Mouse (Mus musculus) spleen, adult 18-20 months (tissue): ENCODE results near the gene Grin3a.
A peak's percentile ranks its signal among the peaks of the same experiment; 100 is the strongest.
"Not testable (repeated sequence)": the region's sequence is repeated elsewhere in the genome, so short reads cannot be mapped to it uniquely, and the experiment has no call there.

ENCODE experiments used
- DNase-seq, 2 experiments: peaks; one replicate each; pipeline ENCODE4 v3.0.0; 2022; ENCODE audit warnings: mixed read lengths in 2 of 2

Grin3a gene

GRCm38 (mm10) chr4:49680171-49680875 is 165.2 kb downstream of the Grin3a start:
- DNase-seq, result no peak

- no peak for DNase-seq
These were observed 168.8 kb downstream of the Grin3a start for GRCm38 (mm10) chr4:49676790-49677189.

DNA sequence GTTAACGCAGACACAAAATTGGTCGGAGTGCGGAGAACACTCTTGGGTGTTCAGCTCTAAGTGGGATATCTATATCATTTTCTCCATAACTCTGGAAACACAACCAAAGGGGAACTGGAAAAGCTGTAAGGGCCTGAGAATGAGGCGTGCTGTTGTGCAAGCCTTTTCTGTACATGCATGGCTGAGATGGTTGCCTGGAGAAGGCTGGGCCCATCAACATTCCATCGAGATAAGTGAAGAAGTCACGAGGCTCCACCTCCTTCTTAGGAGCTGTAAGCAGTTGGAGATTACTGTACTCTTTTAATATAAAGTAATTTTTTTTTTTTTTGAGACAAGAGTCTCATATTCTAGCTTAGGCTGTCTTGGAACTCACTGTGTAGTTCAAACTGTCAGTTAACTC is 169.5 kb downstream of the Grin3a start:
- DNase-seq, result no peak

DNA sequence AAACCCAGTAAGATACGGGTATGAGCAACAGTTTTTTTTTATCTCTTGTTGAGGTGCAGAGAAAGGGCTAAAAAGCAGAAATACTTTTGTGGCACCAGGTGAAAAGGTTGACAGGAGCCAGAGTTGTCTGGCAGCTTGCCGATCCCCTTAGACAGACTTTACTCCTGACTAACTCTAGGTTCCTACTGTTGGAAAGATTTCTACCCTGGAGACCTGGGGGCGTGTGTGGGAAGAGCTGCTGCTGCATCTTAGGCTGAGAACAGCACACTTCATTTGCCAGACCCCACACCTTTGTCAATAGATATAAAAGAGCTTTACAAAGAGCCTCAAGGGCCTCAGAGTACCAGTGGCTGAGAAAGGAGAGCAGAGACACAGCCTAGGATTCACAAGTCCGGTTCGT is 180.7 kb downstream of the Grin3a start:
- DNase-seq, result no peak

DNA sequence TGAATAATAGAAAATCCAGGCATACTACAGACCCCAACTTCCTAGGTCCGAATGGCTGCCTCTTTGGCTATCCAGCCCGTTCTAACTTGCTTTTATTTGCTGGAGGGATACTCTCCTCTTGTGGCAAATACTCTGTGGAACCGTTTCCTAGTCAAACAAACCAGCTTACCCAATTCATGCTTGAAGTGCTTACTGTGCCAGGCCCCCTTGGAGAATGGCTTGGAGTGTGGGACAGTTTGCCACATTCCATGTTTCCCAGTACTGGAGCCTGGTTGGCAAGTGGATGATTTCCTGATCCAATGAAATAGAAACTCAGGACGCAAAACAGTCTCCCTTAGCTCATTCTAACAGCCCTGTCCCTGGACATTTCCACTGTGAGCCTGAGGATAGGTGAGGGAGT is 183.3 kb downstream of the Grin3a start:
- DNase-seq, result no peak

DNA sequence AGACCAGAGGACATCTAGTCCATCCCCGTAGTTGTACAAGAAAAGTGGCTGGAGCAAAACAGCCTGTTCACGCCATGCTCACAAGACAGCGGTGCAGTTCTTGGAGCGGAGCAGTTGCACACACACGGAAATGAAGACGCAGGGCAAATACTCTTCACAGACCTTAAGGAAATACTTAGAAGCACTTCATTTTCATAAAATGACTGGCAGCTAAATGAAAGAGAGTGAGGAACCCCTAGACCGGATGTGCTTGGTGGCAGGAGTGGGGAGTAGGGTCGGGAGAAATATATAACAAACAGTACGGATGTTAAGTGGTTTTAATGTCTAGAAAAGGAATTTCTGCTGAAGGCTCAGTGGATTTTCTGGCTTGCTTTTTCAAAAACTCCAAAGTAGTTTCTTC is 183.9 kb downstream of the Grin3a start:
- DNase-seq, result no peak

- no peak for DNase-seq
These were observed 186.1 kb downstream of the Grin3a start for GRCm38 (mm10) chr4:49659421-49659820.

DNA sequence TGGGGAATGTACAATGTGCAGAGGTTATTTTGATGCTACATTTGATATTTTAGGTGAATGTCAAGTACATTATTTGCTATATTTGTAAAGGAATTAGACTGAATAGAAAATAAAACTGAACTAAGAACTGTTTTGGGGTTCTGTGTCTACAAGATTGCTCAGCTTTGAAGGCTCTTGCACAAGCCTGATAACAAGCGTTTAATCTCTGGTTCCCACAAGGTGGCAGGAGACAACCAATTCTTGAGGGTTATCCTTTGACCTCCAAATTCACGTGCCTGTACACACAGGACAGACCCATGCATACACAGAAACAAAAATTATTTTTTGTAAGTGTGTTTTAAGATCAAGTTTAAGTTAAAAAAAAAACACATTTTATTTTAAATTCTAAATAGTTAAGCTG is 205.6 kb downstream of the Grin3a start:
- no peak for DNase-seq

DNA sequence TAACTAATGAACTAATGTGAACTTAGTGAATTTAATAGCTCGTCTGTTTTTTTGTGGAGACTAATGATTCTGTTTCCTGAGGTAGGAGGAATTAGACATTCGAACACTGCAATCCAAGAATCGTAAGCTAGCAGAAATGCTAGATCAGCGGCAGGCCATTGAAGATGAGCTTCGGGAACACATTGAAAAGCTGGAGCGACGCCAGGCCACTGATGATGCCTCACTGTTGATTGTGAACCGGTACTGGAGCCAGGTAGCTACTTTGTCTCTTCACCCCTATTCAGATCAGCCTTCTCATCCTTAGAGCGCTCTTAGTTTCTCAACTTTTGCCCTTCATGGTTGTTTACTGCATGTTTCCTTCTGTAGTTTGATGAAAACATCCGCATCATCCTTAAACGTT is 207.7 kb downstream of the Grin3a start:
- no peak for DNase-seq

DNA sequence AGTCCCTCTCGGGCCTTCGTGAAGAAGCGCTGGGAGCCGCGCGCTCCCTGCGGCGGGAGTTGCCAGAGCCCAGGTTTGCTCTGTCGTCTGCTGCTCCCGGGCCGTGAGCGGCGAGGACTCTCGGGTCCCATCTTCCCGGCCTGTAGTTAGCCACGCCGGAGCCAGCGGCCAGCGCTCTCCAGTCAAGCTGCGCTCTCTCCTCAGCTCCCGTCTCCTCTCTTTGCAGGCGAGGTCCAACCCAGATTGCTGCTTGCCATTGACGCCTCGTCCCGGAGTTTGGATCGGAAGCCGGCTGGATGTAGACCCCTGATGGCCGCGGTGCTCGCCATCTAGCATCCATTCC is 213.4 kb downstream of the Grin3a start:
- no peak for DNase-seq

DNA sequence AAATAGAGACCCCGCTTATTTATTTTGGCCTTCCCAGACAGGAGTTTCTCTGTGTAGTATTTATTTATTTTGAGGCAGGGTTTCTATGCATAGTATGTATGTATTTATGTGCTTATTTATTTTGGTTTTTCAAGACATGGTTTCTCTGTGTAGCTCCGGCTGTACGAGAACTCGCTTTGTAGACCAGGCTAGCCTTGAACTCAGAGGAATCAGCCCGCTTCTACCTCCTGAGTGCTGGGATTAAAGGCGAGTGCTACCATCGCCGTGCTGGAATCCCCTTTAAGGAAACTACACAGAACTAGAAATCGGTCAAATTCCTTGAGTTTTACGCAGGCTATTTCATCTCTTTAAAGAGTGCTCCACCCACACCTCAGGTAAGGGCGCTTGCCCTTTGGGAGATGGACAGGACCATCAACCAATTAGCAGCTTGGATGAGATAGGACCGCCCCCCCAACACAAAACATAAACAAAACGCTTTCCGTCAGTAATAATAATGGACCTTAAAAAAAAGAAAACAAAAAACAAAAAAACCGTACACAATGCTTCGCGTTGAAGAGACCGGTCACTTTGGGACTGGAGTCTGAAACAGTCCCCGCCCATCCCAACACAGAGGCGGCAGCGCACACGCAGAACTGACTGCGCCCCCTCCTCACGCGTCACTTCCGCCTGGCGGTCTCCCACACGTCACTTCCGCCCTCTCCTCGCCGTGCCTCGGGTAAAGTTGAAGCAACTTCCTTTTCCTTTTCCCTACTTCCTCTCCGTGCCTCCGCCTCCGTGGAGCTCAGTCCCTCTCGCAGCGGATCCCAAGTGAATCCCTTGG is 214.0 kb downstream of the Grin3a start, which contains the start of gene Rnf20:
TSS of gene Rnf20 (plus strand) at position 688 of the 820 bp plus-strand sequence.
- DNase-seq, result peak; percentile 90 to 92

DNA sequence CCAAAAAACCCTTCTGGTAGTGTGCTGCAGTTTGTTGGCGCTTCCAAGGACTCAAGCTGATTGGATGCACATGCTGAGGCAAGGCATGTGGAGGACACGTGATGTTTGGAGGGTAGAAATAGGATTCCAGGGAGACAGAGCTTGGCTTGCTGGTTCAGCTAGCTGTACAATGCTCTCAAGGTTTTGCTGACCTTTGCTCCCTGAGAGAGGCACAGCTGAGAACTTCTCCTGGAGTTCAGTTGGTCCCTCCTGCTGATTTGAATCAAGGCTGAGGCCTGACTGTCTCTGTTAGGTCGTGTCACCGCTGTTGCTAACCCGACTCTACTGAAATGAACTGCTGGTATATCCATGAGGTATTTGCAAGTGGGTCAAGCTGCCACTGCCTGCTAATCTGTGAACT is 216.6 kb downstream of the Grin3a start:
- no peak for DNase-seq

DNA sequence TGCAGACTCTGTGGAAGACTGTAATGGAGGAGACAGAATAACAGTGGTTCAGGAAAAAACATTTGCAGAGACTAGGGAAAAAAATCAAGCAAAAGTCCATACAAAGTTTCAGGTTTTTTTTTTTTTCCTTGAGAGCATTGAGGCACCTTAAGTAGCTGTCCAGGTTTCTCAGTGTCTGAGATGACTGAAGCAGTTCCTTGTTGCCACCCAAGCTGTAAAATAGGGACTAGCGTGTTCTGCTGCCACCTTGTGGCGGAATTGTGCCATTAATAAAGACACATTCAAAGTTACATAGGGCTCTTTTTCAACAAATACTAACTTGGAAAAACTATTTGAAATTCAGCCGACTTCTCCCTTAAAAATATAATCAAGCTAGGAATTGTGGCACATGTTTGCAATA is 218.6 kb downstream of the Grin3a start:
- peak; percentile 30 to 70 for DNase-seq

GRCm38 (mm10) chr4:49624969-49625368 is 220.6 kb downstream of the Grin3a start:
- not testable (repeated sequence) for DNase-seq

DNA sequence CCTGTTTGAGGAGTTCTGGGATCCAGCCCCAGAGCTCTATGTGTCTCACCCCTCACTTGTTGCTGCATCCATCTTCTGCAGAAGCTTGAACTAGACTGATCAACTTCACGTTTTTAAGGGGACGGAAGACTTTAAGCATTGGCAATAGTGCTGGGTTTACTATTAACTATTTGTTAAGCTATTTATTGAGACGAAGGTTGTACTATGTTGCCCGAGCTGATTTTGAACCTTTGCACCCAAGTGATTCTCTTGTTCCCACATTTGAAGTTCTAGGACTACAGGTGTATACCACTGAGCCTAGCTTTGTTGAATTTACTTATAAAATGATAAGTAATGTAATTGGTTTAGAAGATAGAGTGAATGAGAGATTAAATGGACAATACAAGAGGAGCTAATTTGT is 221.6 kb downstream of the Grin3a start:
- no peak for DNase-seq

DNA sequence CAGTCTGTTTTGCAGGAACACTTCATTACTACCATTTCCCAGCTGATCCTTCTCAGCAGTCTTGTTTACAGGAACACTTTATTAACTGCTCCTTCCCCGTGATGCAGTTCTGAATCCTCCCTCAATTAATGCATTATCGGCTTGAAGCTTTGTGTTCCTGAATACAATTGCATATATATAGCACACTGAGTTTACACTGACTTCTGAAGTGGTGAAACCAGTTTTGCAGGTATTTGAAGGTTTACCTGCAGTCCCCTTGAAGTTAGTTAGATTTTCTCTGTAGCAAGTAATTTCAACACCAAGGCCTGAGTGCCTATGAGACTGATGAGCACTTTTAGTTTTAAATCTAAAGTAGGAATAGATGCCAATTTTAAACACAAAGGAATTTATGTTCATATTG is 223.3 kb downstream of the Grin3a start:
- no peak for DNase-seq

GRCm38 (mm10) chr4:49619861-49620260 is 225.7 kb downstream of the Grin3a start:
- DNase-seq, result not testable (repeated sequence)

DNA sequence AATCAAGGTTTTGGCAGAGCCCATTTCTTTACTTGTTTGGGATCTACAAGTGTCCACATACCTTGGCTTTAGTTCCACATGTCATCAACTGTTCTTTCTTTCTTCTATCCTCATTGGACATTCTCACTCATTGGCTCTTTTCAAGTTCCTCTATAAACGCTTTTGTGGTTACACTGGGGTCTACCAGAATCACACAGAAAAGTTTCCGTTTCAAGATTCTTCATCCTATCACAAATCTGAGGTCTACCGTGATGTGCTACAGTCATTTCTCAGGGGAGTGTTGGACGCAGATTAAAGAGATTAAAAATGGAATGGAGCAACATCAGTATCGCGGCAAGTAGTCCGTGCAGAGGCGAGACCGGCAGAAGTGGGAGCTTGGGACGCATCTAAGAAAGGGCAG is 228.6 kb downstream of the Grin3a start:
- no peak for DNase-seq
